Mouse (Mus musculus) embryonic facial prominence, embryonic 14.5 days (tissue): ENCODE results near the gene Med16. TPM values are rescaled to one million over a fixed set of nuclear protein-coding genes. Genes with fewer than 3 reads are reported as not detected.

Experiments
- ATAC-seq: fragments of 200-750 bp; cut with Nextera tagmentation; 2 replicates; pipeline ENCODE4 v1.8.0; 2017; ENCODE audit warnings: low read depth, moderate number of reproducible peaks, moderate TSS enrichment
- DNase-seq: peaks from one replicate; pipeline ENCODE4 v3.0.0-alpha.2; 2015; ENCODE audit warnings: low spot score
- H3K27ac ChIP-seq: fragments of 300-500 bp; sonication (generic); replicated peaks from 2 replicates; pipeline ENCODE4 v1.5.1; 2014; ENCODE audit warnings: low read depth, mild to moderate bottlenecking, low read length, moderate library complexity
- H3K27me3 ChIP-seq: fragments of 300-500 bp; sonication (generic); replicated peaks from 2 replicates; pipeline ENCODE4 v1.6.1; 2014; ENCODE audit warnings: low read length; ENCODE audit not compliant: control insufficient read depth, insufficient read depth
- H3K36me3 ChIP-seq: fragments of 300-500 bp; sonication (generic); 2 replicates; pipeline ENCODE4 v1.6.1; 2014; ENCODE audit warnings: low read length, mixed read lengths; ENCODE audit not compliant: control insufficient read depth, insufficient read depth
- H3K4me1 ChIP-seq: fragments of 300-500 bp; sonication (generic); 2 replicates; pipeline ENCODE4 v1.6.1; 2014; ENCODE audit warnings: antibody characterized with exemption, low read length; ENCODE audit not compliant: control insufficient read depth, insufficient read depth
- H3K4me2 ChIP-seq: fragments of 300-500 bp; sonication (generic); 2 replicates; pipeline ENCODE4 v1.6.1; 2014; ENCODE audit warnings: low read depth, mild to moderate bottlenecking, low read length, moderate library complexity, mixed read lengths
- H3K4me3 ChIP-seq: fragments of 300-500 bp; sonication (generic); 2 replicates; pipeline ENCODE4 v1.5.1; 2014; ENCODE audit warnings: low read depth, mild to moderate bottlenecking, low read length
- H3K9ac ChIP-seq: fragments of 300-500 bp; sonication (generic); 2 replicates; pipeline ENCODE4 v1.6.1; 2014; ENCODE audit warnings: low read depth, mild to moderate bottlenecking, low read length, moderate library complexity, mixed read lengths
- H3K9me3 ChIP-seq: fragments of 300-500 bp; sonication (generic); 2 replicates; pipeline ENCODE4 v1.6.1; 2016; ENCODE audit warnings: low read length; ENCODE audit not compliant: control insufficient read depth
- WGBS: fragments of 180-500 bp; shearing (Covaris S2); extraction: QIAGEN DNeasy Blood & Tissue Kit; methylation state at CpG from one replicate; pipeline ENCODE4 v1.1.7; 2014; 5-methylcytosine and 5-hydroxymethylcytosine counted together
- polyA plus RNA-seq: library from polyadenylated mRNA; unstranded; fragments of >200 nt; fragmentation: Nextera tagmentation; extraction: Ambion mirVana; gene quantifications from 2 replicates; pipeline ENCODE4 v1.2.1, GENCODE M21; 2014

Med16 gene
- polyA plus RNA-seq, 1 experiment from 2014 or later: 33.7 TPM

- H3K4me2 ChIP-seq: no peak overlapping the region
- ATAC-seq (peak; percentile 10; the same call in 1 of the 2 replicates), DNase-seq (no peak)
- no peaks in the 10 kb centered on the region for H3K27me3 ChIP-seq
- H3K36me3 ChIP-seq: peaks cover 78% of the 10 kb centered on the region
- no peak overlapping the region for H3K4me3 ChIP-seq
- H3K9ac ChIP-seq: no peak overlapping the region
- H3K27ac ChIP-seq: no peak overlapping the region; the same call in 1 of the 2 replicates
- WGBS: 41% methylated on average over 10 of the region's 10 CpGs
- no peaks in the 10 kb centered on the region for H3K4me1 ChIP-seq
- no peaks in the 10 kb centered on the region for H3K9me3 ChIP-seq
These were observed 44.2 kb downstream of the Med16 start for GRCm38 (mm10) chr10:79864351-79865188.

- no peaks in the 10 kb centered on the region for H3K9me3 ChIP-seq
- ATAC-seq (no peak), DNase-seq (no peak)
- H3K27ac ChIP-seq: no peak overlapping the region
- WGBS: 68% methylated on average over 10 of the region's 10 CpGs
- no peak overlapping the region for H3K4me3 ChIP-seq
- H3K4me1 ChIP-seq: peaks cover 9% of the 10 kb centered on the region
- no peak overlapping the region for H3K9ac ChIP-seq
- no peaks in the 10 kb centered on the region for H3K27me3 ChIP-seq
- no peak overlapping the region for H3K4me2 ChIP-seq
- peaks cover 94% of the 10 kb centered on the region for H3K36me3 ChIP-seq
These were observed 45.8 kb downstream of the Med16 start for GRCm38 (mm10) chr10:79862925-79863324.

- Histone ChIP-seq H3K36me3 (peaks cover 98% of the 10 kb centered on the region), H3K27ac (no peak overlapping the region), H3K9me3 (no peaks in the 10 kb centered on the region), H3K27me3 (no peaks in the 10 kb centered on the region), H3K4me2 (no peak overlapping the region), H3K4me3 (no peak overlapping the region), H3K4me1 (peaks cover 16% of the 10 kb centered on the region), H3K9ac (no peak overlapping the region)
- 81% methylated on average over 23 of the region's 23 CpGs for WGBS
- ATAC-seq: no peak
- DNase-seq: no peak
These were observed 46.5 kb downstream of the Med16 start for GRCm38 (mm10) chr10:79862049-79862788.

- Histone ChIP-seq H3K9ac (no peak overlapping the region), H3K36me3 (peaks cover 98% of the 10 kb centered on the region), H3K27me3 (no peaks in the 10 kb centered on the region), H3K27ac (no peak overlapping the region), H3K4me3 (no peak overlapping the region), H3K9me3 (no peaks in the 10 kb centered on the region), H3K4me2 (no peak overlapping the region), H3K4me1 (peaks cover 24% of the 10 kb centered on the region)
- no peak for ATAC-seq
- no peak for DNase-seq
- 72% methylated on average over 25 of the region's 25 CpGs for WGBS
These were observed 47.3 kb downstream of the Med16 start for GRCm38 (mm10) chr10:79861230-79862048.

GRCm38 (mm10) chr10:79860079-79860911 is 48.4 kb downstream of the Med16 start:
- no peak for ATAC-seq
- Histone ChIP-seq H3K4me1 (peaks cover 27% of the 10 kb centered on the region), H3K36me3 (peaks cover 92% of the 10 kb centered on the region), H3K4me2 (no peak overlapping the region), H3K9ac (peak overlapping the region; percentile 26; the same call in 1 of the 2 replicates), H3K4me3 (no peak overlapping the region), H3K27me3 (no peaks in the 10 kb centered on the region), H3K9me3 (no peaks in the 10 kb centered on the region), H3K27ac (no peak overlapping the region)
- DNase-seq: no peak
- 91% methylated on average over 26 of the region's 26 CpGs for WGBS

GRCm38 (mm10) chr10:79859116-79859515 is 49.6 kb downstream of the Med16 start:
- Histone ChIP-seq H3K4me2 (peak overlapping the region; percentile 99; the same call in 1 of the 2 replicates), H3K36me3 (peaks cover 80% of the 10 kb centered on the region), H3K9me3 (no peaks in the 10 kb centered on the region), H3K9ac (0 out of 2 replicates have a peak overlapping the region, but pooled peaks have one; percentile 9), H3K4me3 (no peak overlapping the region), H3K27ac (no peak overlapping the region), H3K27me3 (no peaks in the 10 kb centered on the region), H3K4me1 (peaks cover 27% of the 10 kb centered on the region)
- DNase-seq (no peak), ATAC-seq (no peak)
- WGBS: 75% methylated on average over 11 of the region's 11 CpGs

- Histone ChIP-seq H3K27me3 (no peaks in the 10 kb centered on the region), H3K36me3 (peaks cover 75% of the 10 kb centered on the region), H3K9ac (peak overlapping the region; percentile 99), H3K4me3 (peak overlapping the region; percentile 96), H3K9me3 (no peaks in the 10 kb centered on the region), H3K27ac (0 out of 2 replicates have a peak overlapping the region, but pooled peaks have one; percentile 7), H3K4me1 (peaks cover 27% of the 10 kb centered on the region), H3K4me2 (peak overlapping the region; percentile 99)
- DNase-seq (peak; percentile 94), ATAC-seq (no peak)
- 33% methylated on average over 11 of the region's 17 CpGs for WGBS
These were observed 50.2 kb downstream of the Med16 start for GRCm38 (mm10) chr10:79858416-79859074.
